Mouse (Mus musculus) stomach, embryonic 14.5 days (tissue): ENCODE data around the gene Arhgap31. TPM values are rescaled to one million over a fixed set of nuclear protein-coding genes. Genes with fewer than 3 reads are reported as not detected.

Source experiments
- ATAC-seq: fragments of 200-750 bp; cut with Nextera tagmentation; 2 replicates; pipeline ENCODE4 v1.8.0; 2017; ENCODE audit warnings: low read depth, moderate TSS enrichment; ENCODE audit not compliant: insufficient number of reproducible peaks, insufficient read depth, low FRiP score
- H3K27ac ChIP-seq: fragments of 300-500 bp; sonication (generic); 2 replicates; pipeline ENCODE4 v1.5.1; 2014; ENCODE audit warnings: mild to moderate bottlenecking, low read length, moderate library complexity, mixed read lengths
- H3K27me3 ChIP-seq: fragments of 300-500 bp; sonication (generic); 2 replicates; pipeline ENCODE4 v1.6.1; 2014; ENCODE audit warnings: low read length, control low read depth, mixed read lengths; ENCODE audit not compliant: control insufficient read depth, insufficient read depth
- H3K36me3 ChIP-seq: fragments of 300-500 bp; sonication (generic); 2 replicates; pipeline ENCODE4 v1.6.1; 2014; ENCODE audit warnings: mild to moderate bottlenecking, control low read depth, low read length, moderate library complexity, mixed read lengths; ENCODE audit not compliant: control insufficient read depth, insufficient read depth
- H3K4me1 ChIP-seq: fragments of 300-500 bp; sonication (generic); 2 replicates; pipeline ENCODE4 v1.6.1; 2014; ENCODE audit warnings: low read length, control low read depth, mixed read lengths; ENCODE audit not compliant: control insufficient read depth, insufficient read depth
- H3K4me2 ChIP-seq: fragments of 300-500 bp; sonication (generic); replicated peaks from 2 replicates; pipeline ENCODE4 v1.6.1; 2014; ENCODE audit warnings: low read depth, low read length, control low read depth
- H3K4me3 ChIP-seq: fragments of 300-500 bp; sonication (generic); 2 replicates; pipeline ENCODE4 v1.5.1; 2014; ENCODE audit warnings: low read depth, low read length, control low read depth
- H3K9ac ChIP-seq: fragments of 300-500 bp; sonication (generic); replicated peaks from 2 replicates; pipeline ENCODE4 v1.6.1; 2014; ENCODE audit warnings: low read depth, mild to moderate bottlenecking, control low read depth, low read length, moderate library complexity, mixed read lengths
- H3K9me3 ChIP-seq: fragments of 300-500 bp; sonication (generic); 2 replicates; pipeline ENCODE4 v1.6.1; 2016; ENCODE audit warnings: low read depth, low read length, control low read depth; ENCODE audit not compliant: control insufficient read depth
- WGBS: fragments of 180-500 bp; shearing (Covaris S2); extraction: QIAGEN DNeasy Blood & Tissue Kit; methylation state at CpG from one replicate; pipeline ENCODE4 v1.1.7; 2014; 5-methylcytosine and 5-hydroxymethylcytosine counted together
- polyA plus RNA-seq: library from polyadenylated mRNA; unstranded; fragments of >200 nt; fragmentation: Nextera tagmentation; extraction: Ambion mirVana; gene quantifications from 2 replicates; pipeline ENCODE4 v1.2.1, GENCODE M21; 2014

Gene Arhgap31
- polyA plus RNA-seq, 1 experiment from 2014 or later, result 14.8 TPM

- Histone ChIP-seq H3K27ac (no peak overlapping the region), H3K9me3 (no peaks in the 10 kb centered on the region), H3K4me3 (peak overlapping the region; percentile 97), H3K36me3 (peaks cover 11% of the 10 kb centered on the region; the same call in 1 of the 2 replicates), H3K4me2 (peak overlapping the region; percentile 63), H3K9ac (peak overlapping the region; percentile 94), H3K4me1 (peaks cover 3% of the 10 kb centered on the region; the same call in 1 of the 2 replicates), H3K27me3 (no peaks in the 10 kb centered on the region)
- no peak for ATAC-seq
- 28% methylated on average over 10 of the region's 10 CpGs for WGBS
These were observed 149.6 kb downstream of the Arhgap31 start for GRCm38 (mm10) chr16:38563516-38563915.

DNA sequence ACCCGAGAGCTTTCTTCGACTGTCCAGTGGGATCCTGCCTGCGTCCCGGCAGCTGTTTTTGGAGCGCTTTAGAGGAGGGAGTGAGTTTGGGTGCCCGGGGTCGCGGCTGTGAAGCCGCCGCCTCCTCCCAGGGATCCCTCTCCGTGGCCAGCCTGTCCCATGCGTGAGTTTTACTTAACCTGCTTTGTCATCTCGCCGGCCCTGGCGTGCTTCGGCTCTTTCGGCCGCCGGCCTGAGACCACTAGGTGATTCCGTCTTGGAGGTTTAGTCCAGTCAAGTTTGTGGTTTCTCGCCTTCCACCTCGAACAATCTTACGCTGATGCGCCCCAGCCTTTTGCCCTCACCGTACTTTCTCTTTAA, 150.1 kb downstream of the Arhgap31 start:
- H3K27ac ChIP-seq, result peak overlapping the region; percentile 82

DNA sequence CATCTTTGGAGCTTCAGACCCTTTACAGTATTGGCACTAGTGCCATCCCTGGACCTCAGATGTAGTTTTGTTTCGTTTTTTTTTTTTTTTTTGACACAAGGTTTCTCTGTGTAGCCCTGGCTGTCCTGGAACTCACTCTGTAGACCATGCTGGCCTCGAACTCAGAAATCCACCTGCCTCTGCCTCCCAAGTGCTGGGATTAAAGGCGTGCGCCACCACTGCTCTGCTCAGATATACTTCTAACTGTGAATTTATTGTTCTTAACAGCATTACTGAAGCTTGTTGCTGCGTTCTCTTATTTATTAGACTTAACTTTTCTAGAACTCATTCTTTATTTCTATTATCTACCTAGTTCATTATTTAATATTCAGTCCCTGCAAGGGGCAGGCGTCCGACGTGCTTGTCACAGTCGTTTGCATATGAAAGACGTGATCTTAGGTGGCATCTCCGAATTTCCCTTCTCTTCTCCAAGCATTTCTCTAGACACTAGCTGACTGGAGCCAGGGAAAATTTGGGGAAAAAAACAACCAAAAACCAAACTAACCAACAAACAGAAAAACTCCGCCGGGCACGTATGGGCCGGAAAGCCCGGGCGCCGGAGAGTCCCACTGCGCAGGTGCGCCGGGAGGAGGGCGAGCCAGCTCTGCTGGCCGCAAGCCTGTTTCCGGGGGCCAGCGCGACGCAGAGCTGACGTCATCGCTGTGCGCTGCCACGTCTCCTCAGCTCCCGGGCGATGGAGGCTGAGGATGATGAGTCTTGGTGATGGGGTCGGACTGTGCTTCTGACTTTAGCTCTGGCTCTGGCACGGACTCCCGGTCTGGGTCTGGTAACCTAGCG, 150.7 kb downstream of the Arhgap31 start:
- Histone ChIP-seq H3K9ac (peak overlapping the region; percentile 94), H3K4me2 (peak overlapping the region; percentile 63), H3K36me3 (peaks cover 4% of the 10 kb centered on the region; the same call in 1 of the 2 replicates), H3K27me3 (no peaks in the 10 kb centered on the region), H3K27ac (peak overlapping the region; percentile 82), H3K9me3 (no peaks in the 10 kb centered on the region), H3K4me3 (peak overlapping the region; percentile 97), H3K4me1 (peaks cover 3% of the 10 kb centered on the region; the same call in 1 of the 2 replicates)
- ATAC-seq, result peak; percentile 96
- 8% methylated on average over 37 of the region's 37 CpGs for WGBS

More for the DNA sequence above, 150.1 kb downstream of the Arhgap31 start:
- Histone ChIP-seq H3K9ac (peak overlapping the region; percentile 94), H3K36me3 (peaks cover 5% of the 10 kb centered on the region; the same call in 1 of the 2 replicates), H3K27me3 (no peaks in the 10 kb centered on the region), H3K4me1 (peaks cover 3% of the 10 kb centered on the region; the same call in 1 of the 2 replicates), H3K9me3 (no peaks in the 10 kb centered on the region), H3K4me3 (peak overlapping the region; percentile 97), H3K4me2 (peak overlapping the region; percentile 63)
- ATAC-seq, result peak; percentile 64; the same call in 1 of the 2 replicates
- under 1% methylated on average over 25 of the region's 25 CpGs for WGBS

DNA sequence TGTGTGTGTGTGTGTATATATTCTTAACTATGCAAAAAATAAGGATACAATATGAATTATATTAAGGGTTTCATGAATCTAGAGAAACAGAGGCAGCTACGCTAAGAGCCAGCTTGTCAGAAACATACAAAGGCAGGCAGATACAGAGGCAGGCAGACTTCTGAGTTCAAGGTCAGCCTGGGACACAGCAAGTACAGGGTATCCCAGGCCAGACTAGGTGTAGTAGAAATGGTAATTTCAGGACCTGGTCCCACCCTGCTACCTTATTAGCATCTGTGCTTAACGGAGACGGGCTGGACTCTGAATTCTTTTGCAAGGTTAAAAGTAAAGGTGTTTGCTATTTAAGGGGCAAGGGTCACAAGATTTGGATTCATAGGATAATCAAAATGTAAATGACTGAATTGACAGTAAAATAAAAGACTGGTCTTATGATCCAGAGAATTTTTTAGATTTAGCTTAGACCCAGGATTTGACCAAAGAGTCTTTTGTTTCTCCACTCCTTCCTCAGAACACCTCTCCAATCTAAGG, 154.8 kb downstream of the Arhgap31 start, which contains the start of gene Tmem39a:
Gene Tmem39a (plus strand): TSS at position 478 of the 528 bp plus-strand sequence.
- no peak within 1 kb of the TSS for H3K4me3 ChIP-seq
- H3K27ac ChIP-seq, result no peak within 1 kb of the TSS
- H3K9ac ChIP-seq, result no peak within 1 kb of the TSS
- WGBS, result 74% methylated on average over 3 of the region's 3 CpGs
- no peaks in the 10 kb centered on the region for H3K4me1 ChIP-seq
- no peaks in the 10 kb centered on the region for H3K27me3 ChIP-seq
- H3K9me3 ChIP-seq, result no peaks in the 10 kb centered on the region
- no peaks in the 10 kb centered on the region for H3K36me3 ChIP-seq
- ATAC-seq, result no peak
- no peak within 1 kb of the TSS for H3K4me2 ChIP-seq

GRCm38 (mm10) chr16:38555988-38556387, 157.1 kb downstream of the Arhgap31 start:
- Histone ChIP-seq H3K4me1 (no peaks in the 10 kb centered on the region), H3K27ac (no peak overlapping the region), H3K36me3 (no peaks in the 10 kb centered on the region), H3K4me3 (no peak overlapping the region), H3K27me3 (no peaks in the 10 kb centered on the region), H3K4me2 (no peak overlapping the region), H3K9ac (no peak overlapping the region), H3K9me3 (no peaks in the 10 kb centered on the region)
- ATAC-seq, result no peak
- WGBS, result 77% methylated on average over 3 of the region's 3 CpGs

GRCm38 (mm10) chr16:38549479-38550396, 163.3 kb downstream of the Arhgap31 start, which contains the start of gene Poglut1:
Gene Poglut1 (minus strand): TSS chr16:38550258.
- H3K9me3 ChIP-seq, result no peaks in the 10 kb centered on the region
- 2% methylated on average over 54 of the region's 54 CpGs for WGBS
- H3K4me2 ChIP-seq, result peak within 1 kb of the TSS; percentile 61

More at GRCm38 (mm10) chr16:38549479-38550396, 163.3 kb downstream of the Arhgap31 start, which contains the start of gene Poglut1:
- peak within 1 kb of the TSS; percentile 69 for H3K9ac ChIP-seq
- peaks cover 7% of the 10 kb centered on the region; the same call in 1 of the 2 replicates for H3K4me1 ChIP-seq
- H3K4me3 ChIP-seq, result peak within 1 kb of the TSS; percentile 81
- ATAC-seq, result peak; percentile 90
- no peaks in the 10 kb centered on the region for H3K27me3 ChIP-seq
- H3K36me3 ChIP-seq, result peaks cover 10% of the 10 kb centered on the region
- no peak within 1 kb of the TSS for H3K27ac ChIP-seq
